In genomic region chr17:33091630-33092029, GRCm38 (mm10) we compare ENCODE assay signal across 11 mouse cellular contexts. TPM values are rescaled to one million over a fixed set of nuclear protein-coding genes. Genes with fewer than 3 reads are reported as not detected.
DNase-seq lines count a peak whose midpoint lies in the region; ATAC-seq and TF ChIP-seq lines count a peak whose summit lies in the region.
"Had no signal": no experiment of that assay in that cellular context is flagged by ENCODE, and none has a peak within 500 bp of the region (broad histone marks: within the 10 kb centered on the region; RNA-seq: fewer than 3 reads in every experiment).

No protein-coding gene starts in this region.

- TF ChIP-seq CTCF in kidney, adult 2 months (conservative IDR thresholded peaks at IDR 0.05; ENCODE audit: insufficient read depth, insufficient read length, low read depth, low read length), result no peak
- TF ChIP-seq CTCF in lung, postnatal 0 days (IDR thresholded peaks at IDR 0.05), result no peak

- no peaks in the 10 kb centered on the region for H3K36me3 ChIP-seq in kidney, adult 2 months (ENCODE audit: control insufficient read depth, insufficient read depth, low read length)
- peaks cover 8% of the 10 kb centered on the region for H3K36me3 ChIP-seq in hindbrain, embryonic 13.5 days
- H3K36me3 ChIP-seq in lung, postnatal 0 days (ENCODE audit: insufficient read depth, low read length), result no peaks in the 10 kb centered on the region
- H3K36me3 ChIP-seq in myocyte (ENCODE audit: control insufficient read depth, insufficient read depth), result no peaks in the 10 kb centered on the region
- H3K36me3 ChIP-seq: liver, embryonic 15.5 days had no signal

- 76% methylated on average over 1 of the region's 1 CpGs for WGBS in kidney, adult 2 months
- WGBS in hindbrain, embryonic 13.5 days, result 64% methylated on average over 1 of the region's 1 CpGs
- WGBS in lung, postnatal 0 days, result 59% methylated on average over 1 of the region's 1 CpGs

- DNase-seq in kidney, adult 2 months, result peak; percentile 3
- no peak for DNase-seq in kidney, adult 8-10 months
- peak; percentile 80 for DNase-seq in lung, postnatal 0 days (ENCODE audit: low spot score)
- DNase-seq in right cerebral cortex, adult 18-20 months, result no peak

- no peak for TF ChIP-seq POLR2A in kidney, adult 2 months (IDR thresholded peaks at IDR 0.05; ENCODE audit: low read depth, low read length)
- no peak for TF ChIP-seq POLR2A in myocyte (IDR thresholded peaks at IDR 0.05; ENCODE audit: insufficient read length, low read depth)

- H3K4me1 ChIP-seq in kidney, adult 2 months (ENCODE audit: control insufficient read depth, insufficient read depth, low read length), result peaks cover 7% of the 10 kb centered on the region
- H3K4me1 ChIP-seq in hindbrain, embryonic 13.5 days (replicated peaks), result peaks cover 23% of the 10 kb centered on the region
- peaks cover 7% of the 10 kb centered on the region; the same call in 1 of the 2 replicates for H3K4me1 ChIP-seq in lung, postnatal 0 days (ENCODE audit: insufficient read depth, low read depth, low read length)

- peak overlapping the region; percentile 70 for H3K4me2 ChIP-seq in hindbrain, embryonic 13.5 days
- H3K4me2 ChIP-seq in lung, postnatal 0 days (replicated peaks; ENCODE audit: low read depth, low read length), result no peak overlapping the region; the same call in 1 of the 2 replicates
- no peak overlapping the region for H3K4me2 ChIP-seq in myocyte (ENCODE audit: low read depth)

- no peak overlapping the region for H3K9ac ChIP-seq in hindbrain, embryonic 13.5 days
- H3K9ac ChIP-seq in lung, postnatal 0 days (replicated peaks; ENCODE audit: low read depth), result no peak overlapping the region

- no peaks in the 10 kb centered on the region for H3K27me3 ChIP-seq in kidney, adult 2 months (replicated peaks; ENCODE audit: control insufficient read depth, insufficient read depth, low read length)
- H3K27me3 ChIP-seq in hindbrain, embryonic 13.5 days, result peaks cover 1% of the 10 kb centered on the region; the same call in 1 of the 2 replicates
- no peaks in the 10 kb centered on the region for H3K27me3 ChIP-seq in lung, postnatal 0 days (replicated peaks; ENCODE audit: insufficient read depth, low read length)
- H3K27me3 ChIP-seq in myocyte (ENCODE audit: control insufficient read depth, insufficient read depth, insufficient read length), result no peaks in the 10 kb centered on the region
- H3K27me3 ChIP-seq: liver, embryonic 15.5 days had no signal

- H3K4me3 ChIP-seq in kidney, adult 2 months (ENCODE audit: insufficient read depth, low read depth, low read length), result no peak overlapping the region
- H3K4me3 ChIP-seq in hindbrain, embryonic 13.5 days, result peak overlapping the region; percentile 71; the same call in 1 of the 2 replicates
- H3K4me3 ChIP-seq in lung, postnatal 0 days (ENCODE audit: low read depth, low read length), result no peak overlapping the region; the same call in 1 of the 2 replicates
- peak overlapping the region; percentile 78 for H3K4me3 ChIP-seq in myocyte

- ATAC-seq in hindbrain, embryonic 13.5 days (ENCODE audit: low FRiP score), result no peak
- peak; percentile 41 for ATAC-seq in lung, postnatal 0 days
- no peak for ATAC-seq in granulocyte monocyte progenitor cell, adult 5-6 weeks (replicated peaks; ENCODE audit: poor library complexity, severe bottlenecking)
- ATAC-seq in erythroid progenitor cell, adult 5-6 weeks (replicated peaks; ENCODE audit: low FRiP score, poor library complexity, severe bottlenecking), result no peak

- peak; percentile 39; the same call in 1 of the 2 replicates for TF ChIP-seq EP300 in lung, postnatal 0 days (IDR thresholded peaks at IDR 0.05)

- H3K9me3 ChIP-seq in hindbrain, embryonic 13.5 days, result no peaks in the 10 kb centered on the region
- no peaks in the 10 kb centered on the region for H3K9me3 ChIP-seq in lung, postnatal 0 days (ENCODE audit: low read length)
- H3K9me3 ChIP-seq: liver, embryonic 15.5 days had no signal

- no peak overlapping the region for H3K27ac ChIP-seq in kidney, adult 2 months (ENCODE audit: insufficient read depth, low read depth, low read length)
- H3K27ac ChIP-seq in hindbrain, embryonic 13.5 days, result peak overlapping the region; percentile 89; the same call in 1 of the 2 replicates
- peak overlapping the region; percentile 94 for H3K27ac ChIP-seq in lung, postnatal 0 days (ENCODE audit: low read length)

- no peak overlapping the region for H3ac ChIP-seq in myocyte (ENCODE audit: control insufficient read depth, insufficient read length)

- peaks cover 26% of the 10 kb centered on the region for H3K79me2 ChIP-seq in myocyte (ENCODE audit: control insufficient read depth, insufficient read depth)

TF ChIP-seq in myocyte, 11 proteins besides CTCF, POLR2A, EP300 and RAD21:
- TF ChIP-seq CEBPB (IDR thresholded peaks at IDR 0.05; ENCODE audit: insufficient read depth, poor library complexity, severe bottlenecking), result no peak
- no peak for TF ChIP-seq E2F4 (IDR thresholded peaks at IDR 0.05; ENCODE audit: insufficient read depth)
- TF ChIP-seq POLR2AphosphoS2 (IDR thresholded peaks at IDR 0.05; ENCODE audit: insufficient read length, low read depth), result no peak
- no peak for TF ChIP-seq MAX (IDR thresholded peaks at IDR 0.05; ENCODE audit: low read depth)
- no peak for TF ChIP-seq MYOD1 (IDR thresholded peaks at IDR 0.05; ENCODE audit: control insufficient read depth in 1 of 3, insufficient read length in 2 of 3, low read depth in 2 of 3)
- TF ChIP-seq TCF3 (IDR thresholded peaks at IDR 0.05; ENCODE audit: insufficient read length, low read depth), result no peak
- no peak for TF ChIP-seq SRF (IDR thresholded peaks at IDR 0.05; ENCODE audit: control insufficient read depth, insufficient read length, low read depth)
- TF ChIP-seq USF1 (IDR thresholded peaks at IDR 0.05; ENCODE audit: low read depth), result no peak
- TF ChIP-seq REST (IDR thresholded peaks at IDR 0.05; ENCODE audit: insufficient read depth, insufficient read length), result no peak
- no peak for TF ChIP-seq MYOG (IDR thresholded peaks at IDR 0.05; ENCODE audit: control insufficient read depth in 1 of 3, insufficient read depth in 1 of 3, insufficient read length in 2 of 3, low read depth in 2 of 3)
- no peak for TF ChIP-seq TCF12 (IDR thresholded peaks at IDR 0.05; ENCODE audit: insufficient read depth, poor library complexity, severe bottlenecking)

RNA-seq across cellular contexts. Expression of gene Zfp563, which starts 2.5 kb away (rescaled TPM):
- polyA plus RNA-seq in kidney, adult 2 months (2012; rRNA removed), result 2.2 and 2.8 TPM in 2 replicates
- polyA plus RNA-seq in hindbrain, embryonic 13.5 days (2015; fragmentation: Nextera tagmentation; extraction: Ambion mirVana), result 21.4 and 23.8 TPM in 2 replicates
- polyA plus RNA-seq in lung, postnatal 0 days (2015; fragmentation: Nextera tagmentation; extraction: Ambion mirVana), result 6.8 and 7.6 TPM in 2 replicates
- 1.4 TPM for polyA plus RNA-seq in myocyte (2012; fragmentation: generic; extraction: Trizol)
- 1.2 and 12.9 TPM in 2 replicates for total RNA-seq in granulocyte monocyte progenitor cell, adult 5-6 weeks (2014; fragmentation: Nextera tagmentation)
- total RNA-seq in granulocyte monocyte progenitor cell, adult 5-6 weeks (2017), result 1.6 and 3.3 TPM in 2 replicates
- total RNA-seq in erythroid progenitor cell, adult 5-6 weeks (2015; ENCODE audit: low replicate concordance), result 0.72 TPM in 1 of 2 replicates, not detected in the other
- 0.98 and 1.7 TPM in 2 replicates for total RNA-seq in erythroid progenitor cell, adult 5-6 weeks (2017; ENCODE audit: low replicate concordance)

RNA-seq across cellular contexts. Expression of gene 4921501E09Rik, which starts 23.8 kb away (rescaled TPM):
- not detected in 2 replicates for polyA plus RNA-seq in kidney, adult 2 months (2012; rRNA removed)
- not detected in 2 replicates for polyA plus RNA-seq in hindbrain, embryonic 13.5 days (2015; fragmentation: Nextera tagmentation; extraction: Ambion mirVana)
- not detected in 2 replicates for polyA plus RNA-seq in lung, postnatal 0 days (2015; fragmentation: Nextera tagmentation; extraction: Ambion mirVana)
- not detected for polyA plus RNA-seq in myocyte (2012; fragmentation: generic; extraction: Trizol)
- total RNA-seq in granulocyte monocyte progenitor cell, adult 5-6 weeks (2014; fragmentation: Nextera tagmentation), result not detected in 2 replicates
- not detected in 2 replicates for total RNA-seq in granulocyte monocyte progenitor cell, adult 5-6 weeks (2017)
- not detected in 2 replicates for total RNA-seq in erythroid progenitor cell, adult 5-6 weeks (2015; ENCODE audit: low replicate concordance)
- total RNA-seq in erythroid progenitor cell, adult 5-6 weeks (2017; ENCODE audit: low replicate concordance), result not detected in 2 replicates
- total RNA-seq: gastrocnemius, adult 8-10 months; heart, postnatal 14 days had no signal
- polyA plus RNA-seq: liver, embryonic 15.5 days had no signal

RNA-seq across cellular contexts. Expression of gene Morc2b, which starts 47.9 kb away (rescaled TPM):
- polyA plus RNA-seq in kidney, adult 2 months (2012; rRNA removed), result 0.01 TPM in 1 of 2 replicates, not detected in the other
- polyA plus RNA-seq in hindbrain, embryonic 13.5 days (2015; fragmentation: Nextera tagmentation; extraction: Ambion mirVana), result 0.63 and 0.77 TPM in 2 replicates
- polyA plus RNA-seq in lung, postnatal 0 days (2015; fragmentation: Nextera tagmentation; extraction: Ambion mirVana), result not detected in 2 replicates
- 0.11 TPM for polyA plus RNA-seq in myocyte (2012; fragmentation: generic; extraction: Trizol)
- not detected in 2 replicates for total RNA-seq in granulocyte monocyte progenitor cell, adult 5-6 weeks (2014; fragmentation: Nextera tagmentation)
- not detected in 2 replicates for total RNA-seq in granulocyte monocyte progenitor cell, adult 5-6 weeks (2017)
- total RNA-seq in erythroid progenitor cell, adult 5-6 weeks (2015; ENCODE audit: low replicate concordance), result not detected in 2 replicates
- total RNA-seq in erythroid progenitor cell, adult 5-6 weeks (2017; ENCODE audit: low replicate concordance), result 0.51 TPM in 1 of 2 replicates, not detected in the other
- polyA plus RNA-seq: liver, embryonic 15.5 days had no signal

RNA-seq across cellular contexts. Expression of gene Zfp763, which starts 58.4 kb away (rescaled TPM):
- 0.83 and 1.2 TPM in 2 replicates for polyA plus RNA-seq in kidney, adult 2 months (2012; rRNA removed)
- polyA plus RNA-seq in hindbrain, embryonic 13.5 days (2015; fragmentation: Nextera tagmentation; extraction: Ambion mirVana), result 25.5 and 26.5 TPM in 2 replicates
- 6.9 and 7.6 TPM in 2 replicates for polyA plus RNA-seq in lung, postnatal 0 days (2015; fragmentation: Nextera tagmentation; extraction: Ambion mirVana)
- 0.83 TPM for polyA plus RNA-seq in myocyte (2012; fragmentation: generic; extraction: Trizol)
- total RNA-seq in granulocyte monocyte progenitor cell, adult 5-6 weeks (2014; fragmentation: Nextera tagmentation), result 3.2 TPM in 2 replicates
- total RNA-seq in granulocyte monocyte progenitor cell, adult 5-6 weeks (2017), result 11.2 and 14.5 TPM in 2 replicates
- 0.36 and 2.1 TPM in 2 replicates for total RNA-seq in erythroid progenitor cell, adult 5-6 weeks (2015; ENCODE audit: low replicate concordance)
- total RNA-seq in erythroid progenitor cell, adult 5-6 weeks (2017; ENCODE audit: low replicate concordance), result 2.8 and 3.3 TPM in 2 replicates

Comparison
In these comparisons a context has a peak if more than half of its experiments do, and no peak if none do; other contexts are left out.
1. DNase-seq: peak in kidney, adult 2 months (single experiment) and lung, postnatal 0 days (single experiment); none in kidney, adult 8-10 months (0 of 2) and right cerebral cortex, adult 18-20 months (single experiment).
2. H3K4me3 ChIP-seq: peak in hindbrain, embryonic 13.5 days (single experiment) and myocyte (single experiment); none in kidney, adult 2 months (single experiment) and lung, postnatal 0 days (single experiment).